Mouse (Mus musculus): ENCODE data around the gene Tnfrsf21.

Tnfrsf21 gene

DNA sequence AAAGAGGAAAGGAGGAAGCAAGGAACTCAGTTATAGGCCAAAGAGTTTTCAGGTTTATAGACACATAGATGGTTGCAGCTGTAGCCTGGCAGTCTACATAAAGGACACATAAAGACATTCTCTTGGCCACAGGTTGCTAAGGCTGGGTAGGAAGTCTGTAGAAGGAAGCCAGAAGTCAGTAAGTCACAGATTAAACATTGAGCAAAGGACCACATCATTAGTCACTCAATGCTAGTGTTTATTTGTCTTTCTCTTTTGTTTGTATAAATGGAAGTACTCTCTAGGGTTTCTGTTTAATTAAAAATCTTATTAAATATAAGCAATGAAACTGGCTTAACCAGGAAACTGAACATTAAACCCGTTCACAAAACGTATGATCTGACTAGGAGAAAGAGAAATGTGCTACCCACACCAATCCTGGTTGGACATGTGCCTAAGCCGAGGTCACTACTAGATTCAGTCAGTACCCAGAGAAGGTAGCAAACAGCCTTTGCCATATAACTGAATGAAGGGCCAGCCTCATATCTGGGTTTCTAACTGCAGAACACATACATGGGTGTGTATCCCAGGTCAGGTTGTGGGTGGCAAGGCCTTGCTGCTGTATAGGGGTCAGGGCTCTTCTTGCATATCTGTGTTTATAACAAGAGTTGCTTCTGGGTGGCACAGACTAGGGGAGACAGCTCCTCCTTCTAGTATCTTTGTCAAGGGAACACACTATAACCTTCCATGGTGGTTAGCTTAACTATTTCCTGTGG lies 113.9 kb downstream of the Tnfrsf21 start:
- no peak for DNase-seq (ENCODE audit: low spot score)

- DNase-seq (ENCODE audit: low spot score), result no peak
Measured at GRCm38 (mm10) chr17:43130870-43131264, 114.5 kb downstream of the Tnfrsf21 start.

- no peak for DNase-seq (ENCODE audit: low spot score)
Measured at GRCm38 (mm10) chr17:43132477-43132876, 116.1 kb downstream of the Tnfrsf21 start.

GRCm38 (mm10) chr17:43133106-43133505 lies 116.8 kb downstream of the Tnfrsf21 start:
- DNase-seq (ENCODE audit: low spot score), result no peak

DNA sequence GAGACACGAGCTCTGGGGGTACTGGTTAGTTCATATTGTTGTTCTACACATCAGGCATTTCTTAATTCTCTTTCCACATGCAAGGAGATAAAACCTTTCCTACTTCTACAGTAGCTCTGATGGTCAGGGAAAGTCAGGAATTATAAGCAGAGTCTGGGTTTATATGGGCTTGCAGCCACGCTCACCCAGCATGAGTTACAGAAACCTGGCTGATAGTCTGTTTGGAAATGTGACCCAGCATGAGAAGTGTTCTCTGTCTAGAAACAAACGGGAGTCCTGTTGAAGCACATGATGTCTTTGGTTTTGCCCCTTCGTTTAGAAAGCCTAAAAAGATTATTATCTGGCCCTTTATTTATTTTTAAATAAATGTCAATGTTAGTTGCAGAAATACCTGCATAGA lies 118.6 kb downstream of the Tnfrsf21 start:
- DNase-seq (ENCODE audit: low spot score), result no peak

DNA sequence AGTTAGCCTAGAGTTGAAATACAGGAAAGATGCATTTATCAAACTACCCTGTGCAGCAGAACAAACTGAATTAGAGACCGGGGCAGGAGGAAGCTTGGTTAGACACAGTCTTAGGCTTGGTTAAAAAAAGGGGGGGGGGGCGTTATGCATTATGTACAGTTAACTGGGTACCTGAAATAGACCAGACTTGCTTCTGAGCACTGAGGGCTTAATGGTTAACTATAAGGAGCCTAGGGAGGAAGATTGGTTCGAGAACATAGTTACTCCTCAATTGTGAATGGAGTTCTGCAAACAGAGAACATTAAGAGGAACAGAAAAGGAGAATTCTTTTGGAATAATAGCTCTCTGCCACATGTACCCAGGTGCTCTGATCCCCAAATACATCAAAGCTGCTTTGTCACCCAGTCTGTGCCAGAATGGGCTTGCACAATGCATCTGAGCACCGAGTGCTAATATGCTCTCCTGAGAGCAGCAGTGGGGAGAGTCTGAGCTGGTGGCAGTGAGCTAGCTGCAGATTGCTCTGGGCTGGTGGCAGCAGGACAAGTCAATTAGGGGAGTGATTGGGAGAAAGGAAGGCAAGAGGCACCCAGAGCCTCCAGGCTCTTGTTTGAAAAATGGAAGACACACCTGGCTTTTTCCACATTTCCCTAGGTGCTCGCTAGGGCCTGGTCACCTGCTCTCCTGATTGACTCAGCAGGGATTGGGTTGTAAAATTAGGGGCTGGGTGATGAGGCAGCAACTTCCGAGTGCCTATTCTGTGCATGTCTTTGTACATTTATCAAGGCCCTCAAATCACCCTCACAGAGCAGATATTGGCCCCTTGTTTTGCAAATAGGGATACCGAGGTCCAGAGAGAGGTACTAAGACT lies 119.3 kb downstream of the Tnfrsf21 start:
- DNase-seq (ENCODE audit: low spot score), result no peak

- DNase-seq (ENCODE audit: low spot score), result no peak
Measured at GRCm38 (mm10) chr17:43136720-43137119, 120.4 kb downstream of the Tnfrsf21 start.

- no peak for DNase-seq (ENCODE audit: low spot score)
Measured at GRCm38 (mm10) chr17:43137838-43138237, 121.5 kb downstream of the Tnfrsf21 start.

GRCm38 (mm10) chr17:43138356-43138755 lies 122.0 kb downstream of the Tnfrsf21 start:
- no peak for DNase-seq (ENCODE audit: low spot score)
